Mouse (Mus musculus) forebrain, embryonic 14.5 days (tissue): ENCODE results near the gene Gm26741. TPM values are rescaled to one million over a fixed set of nuclear protein-coding genes. Genes with fewer than 3 reads are reported as not detected.
A peak's percentile ranks its signal among the peaks of the same experiment; 100 is the strongest.
"Not testable (repeated sequence)": the region's sequence is repeated elsewhere in the genome, so short reads cannot be mapped to it uniquely, and the experiment has no call there.

Experiments used
- ATAC-seq: fragments of 200-750 bp; cut with Nextera tagmentation; 2 replicates; pipeline ENCODE4 v1.8.0; 2017; ENCODE audit warnings: mild to moderate bottlenecking, moderate library complexity
- DNase-seq: peaks from one replicate; pipeline ENCODE4 v3.0.0-alpha.2; 2015; ENCODE audit warnings: low spot score
- H3K27ac ChIP-seq: fragments of 300-500 bp; sonication (generic); 2 replicates; pipeline ENCODE4 v1.5.1; 2014; ENCODE audit warnings: low read depth, mild to moderate bottlenecking, control low read depth, low read length, moderate library complexity
- H3K27me3 ChIP-seq: fragments of 300-500 bp; sonication (generic); replicated peaks from 2 replicates; pipeline ENCODE4 v1.6.1; 2014; ENCODE audit warnings: low read length, control low read depth, mixed read lengths; ENCODE audit not compliant: control insufficient read depth, insufficient read depth
- H3K36me3 ChIP-seq: fragments of 300-500 bp; sonication (generic); 2 replicates; pipeline ENCODE4 v1.6.1; 2014; ENCODE audit warnings: low read length, control low read depth; ENCODE audit not compliant: control insufficient read depth, insufficient read depth
- H3K4me1 ChIP-seq: fragments of 300-500 bp; sonication (generic); 2 replicates; pipeline ENCODE4 v1.6.1; 2014; ENCODE audit warnings: antibody characterized with exemption, low read length, control low read depth; ENCODE audit not compliant: control insufficient read depth, insufficient read depth
- H3K4me2 ChIP-seq: fragments of 300-500 bp; sonication (generic); 2 replicates; pipeline ENCODE4 v1.6.1; 2014; ENCODE audit warnings: mild to moderate bottlenecking, control low read depth, low read length
- H3K4me3 ChIP-seq: fragments of 300-500 bp; sonication (generic); 2 replicates; pipeline ENCODE4 v1.5.1; 2014; ENCODE audit warnings: low read depth, low read length, control low read depth
- H3K9ac ChIP-seq: fragments of 300-500 bp; sonication (generic); 2 replicates; pipeline ENCODE4 v1.6.1; 2014; ENCODE audit warnings: mild to moderate bottlenecking, low read length, control low read depth, moderate library complexity
- H3K9me3 ChIP-seq: fragments of 300-500 bp; sonication (generic); replicated peaks from 2 replicates; pipeline ENCODE4 v1.6.1; 2016; ENCODE audit warnings: low read length, control low read depth, mixed read lengths; ENCODE audit not compliant: control insufficient read depth
- WGBS: fragments of 180-500 bp; shearing (Covaris S2); extraction: QIAGEN DNeasy Blood & Tissue Kit; methylation state at CpG from one replicate; pipeline ENCODE4 v1.1.7; 2014; 5-methylcytosine and 5-hydroxymethylcytosine counted together
- polyA plus RNA-seq: library from polyadenylated mRNA; unstranded; fragments of >200 nt; fragmentation: Nextera tagmentation; extraction: Ambion mirVana; gene quantifications from 2 replicates; pipeline ENCODE4 v1.2.1, GENCODE M21; 2014

Gene Gm26741
- not detected in 2 replicates for polyA plus RNA-seq

GRCm38 (mm10) chr10:52358467-52358866 lies at the start of gene Gm26741:
Gene Gm26741 (plus strand): TSS chr10:52358767.
- ATAC-seq (no peak), DNase-seq (no peak)
- Histone ChIP-seq H3K9ac (no peak within 1 kb of the TSS), H3K4me1 (no peaks in the 10 kb centered on the region), H3K4me3 (no peak within 1 kb of the TSS), H3K9me3 (no peaks in the 10 kb centered on the region), H3K36me3 (0 out of 2 replicates have a peak, but pooled peaks cover 8% of the 10 kb centered on the region), H3K27ac (no peak within 1 kb of the TSS), H3K27me3 (no peaks in the 10 kb centered on the region), H3K4me2 (no peak within 1 kb of the TSS)
- 89% methylated on average over 2 of the region's 2 CpGs for WGBS

- 90% methylated on average over 8 of the region's 8 CpGs for WGBS
- no peak overlapping the region for H3K4me2 ChIP-seq
Observed at GRCm38 (mm10) chr10:52309196-52309595, 49.4 kb upstream of the Gm26741 start.

GRCm38 (mm10) chr10:52319506-52320286 lies 38.9 kb upstream of the Gm26741 start:
- Histone ChIP-seq H3K4me1 (no peaks in the 10 kb centered on the region), H3K27ac (no peak overlapping the region), H3K4me2 (no peak overlapping the region), H3K27me3 (no peaks in the 10 kb centered on the region), H3K4me3 (no peak overlapping the region), H3K36me3 (peaks cover 14% of the 10 kb centered on the region), H3K9me3 (no peaks in the 10 kb centered on the region), H3K9ac (no peak overlapping the region)
- no peak for DNase-seq
- 93% methylated on average over 28 of the region's 28 CpGs for WGBS
- no peak for ATAC-seq

More at GRCm38 (mm10) chr10:52309196-52309595, 49.4 kb upstream of the Gm26741 start:
- Histone ChIP-seq H3K9ac (no peak overlapping the region), H3K4me3 (no peak overlapping the region), H3K9me3 (no peaks in the 10 kb centered on the region), H3K27ac (no peak overlapping the region), H3K36me3 (peaks cover 9% of the 10 kb centered on the region; the same call in 1 of the 2 replicates), H3K4me1 (no peaks in the 10 kb centered on the region), H3K27me3 (no peaks in the 10 kb centered on the region)
- DNase-seq = no peak
- no peak for ATAC-seq

DNA sequence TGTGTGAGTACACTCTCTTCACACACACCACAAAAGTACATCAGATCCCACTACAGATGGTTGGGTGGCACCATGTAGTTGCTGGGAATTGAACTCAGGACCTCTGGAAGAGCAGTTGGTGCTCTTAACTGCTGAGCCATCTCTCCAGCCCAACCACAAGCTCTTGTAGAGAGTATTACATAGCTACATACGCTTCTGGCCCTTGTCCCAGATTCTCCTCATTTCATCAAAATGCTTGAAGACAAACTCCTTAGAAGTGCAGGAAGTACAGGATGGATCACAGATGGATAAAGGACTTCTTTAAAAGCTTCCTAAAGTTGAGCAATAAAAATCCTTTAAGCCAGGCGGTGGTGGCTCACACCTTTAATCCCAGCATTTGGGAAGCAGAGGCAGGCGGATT lies 36.6 kb upstream of the Gm26741 start:
- no peak overlapping the region for H3K4me3 ChIP-seq
- no peaks in the 10 kb centered on the region for H3K4me1 ChIP-seq
- no peak overlapping the region for H3K4me2 ChIP-seq
- no peak overlapping the region for H3K9ac ChIP-seq
- ATAC-seq (no peak), DNase-seq (no peak)
- WGBS = 91% methylated on average over 3 of the region's 3 CpGs
- H3K36me3 ChIP-seq = peaks cover 14% of the 10 kb centered on the region
- H3K27me3 ChIP-seq = no peaks in the 10 kb centered on the region
- H3K27ac ChIP-seq = no peak overlapping the region
- no peaks in the 10 kb centered on the region for H3K9me3 ChIP-seq

GRCm38 (mm10) chr10:52331007-52331406 lies 27.6 kb upstream of the Gm26741 start:
- 0% methylated on average over 1 of the region's 1 CpGs for WGBS
- peak; percentile 11; the same call in 1 of the 2 replicates for ATAC-seq
- no peak overlapping the region for H3K4me2 ChIP-seq
- H3K4me3 ChIP-seq = no peak overlapping the region
- no peaks in the 10 kb centered on the region for H3K9me3 ChIP-seq
- no peak overlapping the region for H3K9ac ChIP-seq
- H3K4me1 ChIP-seq = no peaks in the 10 kb centered on the region
- DNase-seq = peak; percentile 70
- H3K36me3 ChIP-seq = 0 out of 2 replicates have a peak, but pooled peaks cover 3% of the 10 kb centered on the region
- H3K27me3 ChIP-seq = no peaks in the 10 kb centered on the region
- H3K27ac ChIP-seq = no peak overlapping the region

- DNase-seq = not testable (repeated sequence)
- peaks cover 52% of the 10 kb centered on the region for H3K36me3 ChIP-seq
Observed at GRCm38 (mm10) chr10:52343324-52343723, 15.2 kb upstream of the Gm26741 start.

GRCm38 (mm10) chr10:52353184-52353583 lies 5.4 kb upstream of the Gm26741 start:
- Histone ChIP-seq H3K4me1 (no peaks in the 10 kb centered on the region), H3K4me2 (no peak overlapping the region), H3K9me3 (no peaks in the 10 kb centered on the region), H3K27me3 (no peaks in the 10 kb centered on the region), H3K36me3 (peaks cover 40% of the 10 kb centered on the region), H3K9ac (no peak overlapping the region), H3K27ac (no peak overlapping the region), H3K4me3 (no peak overlapping the region)
- DNase-seq = no peak
- 70% methylated on average over 9 of the region's 9 CpGs for WGBS
- ATAC-seq = no peak

More at GRCm38 (mm10) chr10:52343324-52343723, 15.2 kb upstream of the Gm26741 start:
- WGBS = 97% methylated on average over 4 of the region's 4 CpGs
- not testable (repeated sequence) for H3K4me2 ChIP-seq, H3K4me1 ChIP-seq, H3K4me3 ChIP-seq, H3K27me3 ChIP-seq, H3K9ac ChIP-seq, H3K27ac ChIP-seq, ATAC-seq, H3K9me3 ChIP-seq

GRCm38 (mm10) chr10:52360241-52360735 lies 1.7 kb downstream of the Gm26741 start:
- Histone ChIP-seq H3K27ac (no peak overlapping the region), H3K27me3 (no peaks in the 10 kb centered on the region), H3K9ac (no peak overlapping the region), H3K4me2 (no peak overlapping the region), H3K9me3 (no peaks in the 10 kb centered on the region), H3K4me3 (no peak overlapping the region), H3K36me3 (0 out of 2 replicates have a peak, but pooled peaks cover 6% of the 10 kb centered on the region), H3K4me1 (no peaks in the 10 kb centered on the region)
- 96% methylated on average over 4 of the region's 4 CpGs for WGBS
- ATAC-seq = no peak
- no peak for DNase-seq
